ENCODE assay signal across 9 mouse cellular contexts in genomic region chr5:30155395-30155792, GRCm38 (mm10). TPM values are rescaled to one million over a fixed set of nuclear protein-coding genes. Genes with fewer than 3 reads are reported as not detected.
DNase-seq lines count a peak whose midpoint lies in the region; ATAC-seq and TF ChIP-seq lines count a peak whose summit lies in the region.
"Had no signal": no experiment of that assay in that cellular context is flagged by ENCODE, and none has a peak within 500 bp of the region (broad histone marks: within the 10 kb centered on the region; RNA-seq: fewer than 3 reads in every experiment).

No protein-coding gene starts in this region.

- H3K4me2 ChIP-seq in kidney, postnatal 0 days (ENCODE audit: low read length): peak overlapping the region; percentile 81
- peak overlapping the region; percentile 86 for H3K4me2 ChIP-seq in hindbrain, embryonic 16.5 days (ENCODE audit: low read length)
- H3K4me2 ChIP-seq in midbrain, embryonic 15.5 days: peak overlapping the region; percentile 80

- DNase-seq in kidney, postnatal 0 days (ENCODE audit: low spot score): no peak
- DNase-seq in kidney, postnatal 25 days: no peak
- DNase-seq in urinary bladder, postnatal 14 days (ENCODE audit: low spot score): no peak
- DNase-seq in adrenal gland, postnatal 4 days (ENCODE audit: low spot score in 2 of 2): no peak
- no peak for DNase-seq in kidney, postnatal 14 days

- H3K36me3 ChIP-seq in kidney, postnatal 0 days (ENCODE audit: insufficient read depth, low read length): no peaks in the 10 kb centered on the region
- no peaks in the 10 kb centered on the region for H3K36me3 ChIP-seq in hindbrain, embryonic 16.5 days (ENCODE audit: control insufficient read depth, insufficient read depth, low read length)
- no peaks in the 10 kb centered on the region for H3K36me3 ChIP-seq in midbrain, embryonic 15.5 days (replicated peaks)

- ATAC-seq in kidney, postnatal 0 days (replicated peaks; ENCODE audit: low FRiP score, low read depth): peak; percentile 31
- peak; percentile 24; the same call in 1 of the 2 replicates for ATAC-seq in common myeloid progenitor, adult 5-6 weeks (replicated peaks; ENCODE audit: low read depth, poor library complexity, severe bottlenecking)
- ATAC-seq in hindbrain, embryonic 16.5 days: peak; percentile 72
- ATAC-seq in midbrain, embryonic 15.5 days (replicated peaks): peak; percentile 82

- peak overlapping the region; percentile 84 for H3K9ac ChIP-seq in kidney, postnatal 0 days (ENCODE audit: low read depth, low read length)
- H3K9ac ChIP-seq in hindbrain, embryonic 16.5 days (ENCODE audit: low read depth, low read length): peak overlapping the region; percentile 78
- peak overlapping the region; percentile 85 for H3K9ac ChIP-seq in midbrain, embryonic 15.5 days

- H3K9me3 ChIP-seq in kidney, postnatal 0 days (replicated peaks; ENCODE audit: low read length): no peaks in the 10 kb centered on the region
- no peaks in the 10 kb centered on the region for H3K9me3 ChIP-seq in hindbrain, embryonic 16.5 days (ENCODE audit: control insufficient read depth, low read length)
- H3K9me3 ChIP-seq in midbrain, embryonic 15.5 days: no peaks in the 10 kb centered on the region

- H3K27ac ChIP-seq in kidney, postnatal 0 days: peak overlapping the region; percentile 96
- H3K27ac ChIP-seq in hindbrain, embryonic 16.5 days (ENCODE audit: low read depth, low read length): peak overlapping the region; percentile 93
- peak overlapping the region; percentile 91 for H3K27ac ChIP-seq in midbrain, embryonic 15.5 days

- no peak for TF ChIP-seq CTCF in kidney, postnatal 0 days (IDR thresholded peaks at IDR 0.05; ENCODE audit: low read depth)

- no peaks in the 10 kb centered on the region for H3K27me3 ChIP-seq in kidney, postnatal 0 days (ENCODE audit: insufficient read depth, low read length)
- H3K27me3 ChIP-seq in hindbrain, embryonic 16.5 days (replicated peaks; ENCODE audit: control insufficient read depth, insufficient read depth, low read length): no peaks in the 10 kb centered on the region
- no peaks in the 10 kb centered on the region for H3K27me3 ChIP-seq in midbrain, embryonic 15.5 days (replicated peaks)

- H3K4me3 ChIP-seq in kidney, postnatal 0 days (replicated peaks; ENCODE audit: low read depth, low read length): peak overlapping the region; percentile 95
- H3K4me3 ChIP-seq in hindbrain, embryonic 16.5 days (ENCODE audit: low read length): peak overlapping the region; percentile 63
- peak overlapping the region; percentile 93 for H3K4me3 ChIP-seq in midbrain, embryonic 15.5 days

- under 1% methylated on average over 31 of the region's 31 CpGs for WGBS in kidney, postnatal 0 days
- WGBS in hindbrain, embryonic 16.5 days: 0% methylated on average over 31 of the region's 31 CpGs
- 0% methylated on average over 31 of the region's 31 CpGs for WGBS in midbrain, embryonic 15.5 days

- peaks cover 6% of the 10 kb centered on the region; the same call in 1 of the 2 replicates for H3K4me1 ChIP-seq in kidney, postnatal 0 days (replicated peaks; ENCODE audit: insufficient read depth, low read length)
- peaks cover 21% of the 10 kb centered on the region for H3K4me1 ChIP-seq in hindbrain, embryonic 16.5 days (ENCODE audit: control insufficient read depth, insufficient read depth, low read depth, low read length)
- peaks cover 23% of the 10 kb centered on the region for H3K4me1 ChIP-seq in midbrain, embryonic 15.5 days

RNA-seq across cellular contexts. Expression of gene Hadhb, which starts 0.3 kb away (rescaled TPM):
- polyA plus RNA-seq in kidney, postnatal 0 days (2015; fragmentation: Nextera tagmentation; extraction: Ambion mirVana): 215 and 229 TPM in 2 replicates
- 66.7 and 76.6 TPM in 2 replicates for total RNA-seq in common myeloid progenitor, adult 5-6 weeks (2017)
- 66.4 and 70.4 TPM in 2 replicates for polyA plus RNA-seq in hindbrain, embryonic 16.5 days (2015; fragmentation: Nextera tagmentation; extraction: Ambion mirVana)
- polyA plus RNA-seq in midbrain, embryonic 15.5 days (2015; fragmentation: Nextera tagmentation; extraction: Ambion mirVana): 49.6 and 55.7 TPM in 2 replicates
- 100 to 1,000 TPM; 407 to 479 TPM for total RNA-seq in adrenal gland, postnatal 4 days (2021)

RNA-seq across cellular contexts. Expression of gene Hadha, which starts 0.4 kb away (rescaled TPM):
- polyA plus RNA-seq in kidney, postnatal 0 days (2015; fragmentation: Nextera tagmentation; extraction: Ambion mirVana): 171 and 193 TPM in 2 replicates
- 139 and 147 TPM in 2 replicates for total RNA-seq in common myeloid progenitor, adult 5-6 weeks (2017)
- polyA plus RNA-seq in hindbrain, embryonic 16.5 days (2015; fragmentation: Nextera tagmentation; extraction: Ambion mirVana): 75.3 and 79.1 TPM in 2 replicates
- polyA plus RNA-seq in midbrain, embryonic 15.5 days (2015; fragmentation: Nextera tagmentation; extraction: Ambion mirVana): 69.3 and 69.9 TPM in 2 replicates
- 100 to 1,000 TPM; 374 to 422 TPM for total RNA-seq in adrenal gland, postnatal 4 days (2021)

RNA-seq across cellular contexts. Expression of gene 3110082J24Rik, which starts 49.5 kb away (rescaled TPM):
- polyA plus RNA-seq in kidney, postnatal 0 days (2015; fragmentation: Nextera tagmentation; extraction: Ambion mirVana): not detected in 2 replicates
- total RNA-seq in common myeloid progenitor, adult 5-6 weeks (2017): not detected in 2 replicates
- polyA plus RNA-seq in hindbrain, embryonic 16.5 days (2015; fragmentation: Nextera tagmentation; extraction: Ambion mirVana): 3.5 and 4.6 TPM in 2 replicates
- 3.1 and 3.9 TPM in 2 replicates for polyA plus RNA-seq in midbrain, embryonic 15.5 days (2015; fragmentation: Nextera tagmentation; extraction: Ambion mirVana)
- not detected for total RNA-seq in adrenal gland, postnatal 4 days (2021)

RNA-seq across cellular contexts. Expression of gene Adgrf3, which starts 50.1 kb away (rescaled TPM):
- polyA plus RNA-seq in kidney, postnatal 0 days (2015; fragmentation: Nextera tagmentation; extraction: Ambion mirVana): 0.04 and 0.14 TPM in 2 replicates
- not detected in 2 replicates for total RNA-seq in common myeloid progenitor, adult 5-6 weeks (2017)
- polyA plus RNA-seq in hindbrain, embryonic 16.5 days (2015; fragmentation: Nextera tagmentation; extraction: Ambion mirVana): not detected in 2 replicates
- not detected in 2 replicates for polyA plus RNA-seq in midbrain, embryonic 15.5 days (2015; fragmentation: Nextera tagmentation; extraction: Ambion mirVana)
- total RNA-seq in adrenal gland, postnatal 4 days (2021): under 1 TPM in 1 of 2 experiments, not detected in 1; 0.34 TPM
- polyA plus RNA-seq: brain, embryonic 14.5 days had no signal

RNA-seq across cellular contexts. Expression of gene Garem2, which starts 50.4 kb away (rescaled TPM):
- 0.33 and 0.36 TPM in 2 replicates for polyA plus RNA-seq in kidney, postnatal 0 days (2015; fragmentation: Nextera tagmentation; extraction: Ambion mirVana)
- not detected in 2 replicates for total RNA-seq in common myeloid progenitor, adult 5-6 weeks (2017)
- polyA plus RNA-seq in hindbrain, embryonic 16.5 days (2015; fragmentation: Nextera tagmentation; extraction: Ambion mirVana): 8.6 and 11.8 TPM in 2 replicates
- 10.4 and 13.6 TPM in 2 replicates for polyA plus RNA-seq in midbrain, embryonic 15.5 days (2015; fragmentation: Nextera tagmentation; extraction: Ambion mirVana)
- total RNA-seq in adrenal gland, postnatal 4 days (2021): under 1 TPM; 0.08 to 0.23 TPM

Comparison
In these comparisons a context has a peak if more than half of its experiments do, and no peak if none do; other contexts are left out.
1. ATAC-seq: peak in every context shown above with its lines; median percentile 82 in midbrain, embryonic 15.5 days; 72 in hindbrain, embryonic 16.5 days; 31 in kidney, postnatal 0 days; 24 in common myeloid progenitor, adult 5-6 weeks.